ENCODE assay signal across 29 mouse cellular contexts in the genomic region with DNA sequence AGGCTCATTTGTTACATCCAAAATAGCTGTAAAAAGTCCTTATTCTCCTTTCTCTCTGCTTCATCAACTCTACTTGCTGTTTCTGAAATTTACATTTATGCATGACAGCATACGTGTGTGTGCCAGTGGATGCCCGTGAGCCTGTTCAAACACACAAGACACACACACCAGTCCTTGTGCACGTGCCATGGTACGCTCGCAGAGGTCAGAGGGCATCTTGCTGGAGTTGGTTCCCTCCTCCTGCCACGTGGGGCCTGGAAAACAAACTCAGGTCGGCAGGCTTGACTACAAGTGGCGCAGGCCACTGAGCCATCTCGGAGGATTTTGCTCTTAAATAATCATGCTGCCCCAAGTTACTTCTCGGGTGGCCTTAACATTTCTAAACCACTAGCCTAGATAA. TPM values are rescaled to one million over a fixed set of nuclear protein-coding genes. Genes with fewer than 3 reads are reported as not detected.
DNase-seq lines count a peak whose midpoint lies in the region; ATAC-seq and TF ChIP-seq lines count a peak whose summit lies in the region.
"Had no signal": no experiment of that assay in that cellular context is flagged by ENCODE, and none has a peak within 500 bp of the region (broad histone marks: within the 10 kb centered on the region; RNA-seq: fewer than 3 reads in every experiment).

No protein-coding gene starts in this region.

- no peaks in the 10 kb centered on the region for H3K4me1 ChIP-seq in CH12.LX (ENCODE audit: control insufficient read depth in 1 of 2, insufficient read depth in 2 of 2)
- no peaks in the 10 kb centered on the region for H3K4me1 ChIP-seq in liver, embryonic 11.5 days (replicated peaks; ENCODE audit: control insufficient read depth, insufficient read depth, low read length)
- peaks cover 4% of the 10 kb centered on the region; the same call in 1 of the 2 replicates for H3K4me1 ChIP-seq in liver, postnatal 0 days (ENCODE audit: insufficient read depth)
- H3K4me1 ChIP-seq: midbrain, embryonic 12.5 days had no signal

- H3K27ac ChIP-seq in CH12.LX (ENCODE audit: insufficient read depth, low read depth): no peak overlapping the region
- no peak overlapping the region for H3K27ac ChIP-seq in liver, embryonic 11.5 days (ENCODE audit: low read depth, low read length)
- peak overlapping the region; percentile 88 for H3K27ac ChIP-seq in liver, postnatal 0 days (ENCODE audit: low read depth)
- H3K27ac ChIP-seq: embryonic facial prominence, embryonic 13.5 days; forebrain, embryonic 12.5 days; heart, embryonic 15.5 days; hindbrain, embryonic 14.5 days; limb, embryonic 12.5 days; midbrain, embryonic 12.5 days had no signal

- H3K79me2 ChIP-seq in CH12.LX (replicated peaks; ENCODE audit: control insufficient read depth, extremely low read depth, insufficient read depth, poor library complexity, severe bottlenecking): no peaks in the 10 kb centered on the region

- no peak for TF ChIP-seq EP300 in CH12.LX (IDR thresholded peaks at IDR 0.05; ENCODE audit: low read length)
- TF ChIP-seq EP300 in liver, postnatal 0 days (IDR thresholded peaks at IDR 0.05; ENCODE audit: low read depth): no peak

- TF ChIP-seq RAD21 in CH12.LX (IDR thresholded peaks at IDR 0.05; ENCODE audit: low read depth, low read length): no peak

- no peak for ATAC-seq in liver, embryonic 11.5 days (replicated peaks; ENCODE audit: low FRiP score)
- peak; percentile 78 for ATAC-seq in liver, postnatal 0 days
- ATAC-seq in activated CD4-positive, CD25-positive, alpha-beta regulatory T cell, adult 4 months: no peak
- ATAC-seq: CD4-positive, CD25-positive, alpha-beta regulatory T cell, adult 4 months; inflammation-experienced regulatory T-cells, adult 6 months had no signal

- H3K4me2 ChIP-seq in CH12.LX (ENCODE audit: insufficient read depth, low read depth, poor library complexity, severe bottlenecking): no peak overlapping the region
- peak overlapping the region; percentile 33; the same call in 1 of the 2 replicates for H3K4me2 ChIP-seq in liver, embryonic 11.5 days
- peak overlapping the region; percentile 64 for H3K4me2 ChIP-seq in liver, postnatal 0 days (ENCODE audit: low read depth, low read length)
- H3K4me2 ChIP-seq: embryonic facial prominence, embryonic 13.5 days; forebrain, embryonic 12.5 days; heart, embryonic 15.5 days; hindbrain, embryonic 14.5 days; limb, embryonic 12.5 days; lung, embryonic 14.5 days; midbrain, embryonic 12.5 days had no signal

- in situ Hi-C loops in CH12.LX (cut with MboI; ENCODE audit: low pct_ligation_motif_present, low pct_unique_long_range_greater_than_20kb, low sequenced_read_pairs): no loop called here

- H3K9ac ChIP-seq in CH12.LX (ENCODE audit: insufficient read depth, low read depth): no peak overlapping the region
- no peak overlapping the region for H3K9ac ChIP-seq in liver, embryonic 11.5 days (ENCODE audit: low read depth, low read length)
- peak overlapping the region; percentile 68 for H3K9ac ChIP-seq in liver, postnatal 0 days (replicated peaks)
- H3K9ac ChIP-seq: embryonic facial prominence, embryonic 13.5 days; forebrain, embryonic 12.5 days; heart, embryonic 15.5 days; hindbrain, embryonic 14.5 days; limb, embryonic 12.5 days; lung, embryonic 14.5 days; midbrain, embryonic 12.5 days had no signal

- peak; percentile 13 for DNase-seq in adrenal gland, postnatal 25 days
- DNase-seq in adrenal gland, adult (ENCODE audit: inconsistent age in 2 of 2, low spot score in 1 of 2): no peak
- DNase-seq in CH12.LX (ENCODE audit: extremely low read depth): no peak
- no peak for DNase-seq in liver, embryonic 11.5 days (ENCODE audit: low spot score)
- DNase-seq in liver, postnatal 0 days: peak; percentile 74
- DNase-seq in spleen, postnatal 4 days (ENCODE audit: low spot score in 2 of 2): no peak
- DNase-seq: adrenal gland, adult 2 months; cerebellum, adult 11 months; cerebellum, postnatal 10 days; gastrocnemius, postnatal 36 days; heart, postnatal 36 days; kidney, adult 9 months; kidney, postnatal 36 days; lung, embryonic 14.5 days; right cerebral cortex, postnatal 4 days; thymus, adult 2 months; thymus, postnatal 4 days had no signal

- TF ChIP-seq CTCF in CH12.LX (conservative IDR thresholded peaks at IDR 0.05 in 1 of 2, IDR thresholded peaks at IDR 0.05 in 1 of 2; ENCODE audit: low read depth in 2 of 2, low read length in 2 of 2): no peak
- TF ChIP-seq CTCF in liver, postnatal 0 days (IDR thresholded peaks at IDR 0.05; ENCODE audit: low read depth): no peak

- no peak for TF ChIP-seq POLR2A in CH12.LX (IDR thresholded peaks at IDR 0.05; ENCODE audit: low read depth, low read length)

- H3K36me3 ChIP-seq in CH12.LX (replicated peaks in 1 of 2; ENCODE audit: control insufficient read depth in 1 of 2, insufficient read depth in 1 of 2, low read length in 1 of 2): no peaks in the 10 kb centered on the region
- H3K36me3 ChIP-seq in liver, embryonic 11.5 days (ENCODE audit: control insufficient read depth, insufficient read depth, low read length): no peaks in the 10 kb centered on the region
- H3K36me3 ChIP-seq in liver, postnatal 0 days (replicated peaks; ENCODE audit: insufficient read depth, low read length): no peaks in the 10 kb centered on the region
- H3K36me3 ChIP-seq: embryonic facial prominence, embryonic 13.5 days; forebrain, embryonic 12.5 days; heart, embryonic 15.5 days; limb, embryonic 12.5 days; midbrain, embryonic 12.5 days had no signal

- peaks cover 2% of the 10 kb centered on the region for H3K9me3 ChIP-seq in CH12.LX (replicated peaks; ENCODE audit: low read length)
- H3K9me3 ChIP-seq in liver, embryonic 11.5 days (ENCODE audit: control insufficient read depth, low read length): 0 out of 2 replicates have a peak, but pooled peaks cover 2% of the 10 kb centered on the region
- H3K9me3 ChIP-seq in liver, postnatal 0 days (ENCODE audit: low read length): no peaks in the 10 kb centered on the region
- H3K9me3 ChIP-seq: heart, embryonic 15.5 days; midbrain, embryonic 12.5 days had no signal

- dilution Hi-C loops in CH12.LX (cut with MboI; ENCODE audit: extremely low pct_ligation_motif_present, extremely low pct_unique_long_range_greater_than_20kb, low sequenced_read_pairs): no loop called here

- no peak overlapping the region for H3K4me3 ChIP-seq in CH12.LX (replicated peaks in 1 of 3; ENCODE audit: low read depth in 2 of 3, low read length in 2 of 3, poor library complexity in 1 of 3)
- no peak overlapping the region for H3K4me3 ChIP-seq in liver, embryonic 11.5 days (ENCODE audit: low read depth, low read length)
- H3K4me3 ChIP-seq in liver, postnatal 0 days (ENCODE audit: low read depth, low read length): peak overlapping the region; percentile 49
- H3K4me3 ChIP-seq: embryonic facial prominence, embryonic 13.5 days; forebrain, embryonic 12.5 days; heart, embryonic 15.5 days; limb, embryonic 12.5 days; midbrain, embryonic 12.5 days had no signal

- peaks cover 7% of the 10 kb centered on the region for H3K27me3 ChIP-seq in CH12.LX (replicated peaks)
- H3K27me3 ChIP-seq in liver, embryonic 11.5 days (replicated peaks; ENCODE audit: control insufficient read depth, insufficient read depth, low read length): no peaks in the 10 kb centered on the region
- no peaks in the 10 kb centered on the region for H3K27me3 ChIP-seq in liver, postnatal 0 days (ENCODE audit: insufficient read depth, low read length)
- H3K27me3 ChIP-seq: embryonic facial prominence, embryonic 13.5 days; forebrain, embryonic 12.5 days; heart, embryonic 15.5 days; midbrain, embryonic 12.5 days had no signal

- WGBS in liver, embryonic 11.5 days: 61% methylated on average over 10 of the region's 10 CpGs
- WGBS in liver, postnatal 0 days (ENCODE audit: insufficient replicate concordance): 51% methylated on average over 10 of the region's 10 CpGs

TF ChIP-seq in CH12.LX, 34 proteins besides CTCF, POLR2A, EP300 and RAD21 (continues in another document):
- TF ChIP-seq SMC3 (IDR thresholded peaks at IDR 0.05; ENCODE audit: low read depth, low read length) (no peak), RCOR1 (conservative IDR thresholded peaks at IDR 0.05; ENCODE audit: low read depth, low read length) (no peak), KAT2A (IDR thresholded peaks at IDR 0.05; ENCODE audit: insufficient replicate concordance, low read length) (no peak)

RNA-seq across cellular contexts. Expression of gene Klb, which starts 2.4 kb away (rescaled TPM):
- 5.0 and 6.5 TPM in 2 replicates for total RNA-seq in adrenal gland, postnatal 25 days (2021)
- total RNA-seq in CH12.LX (2012; rRNA removed) (not detected in 2 replicates), CH12.LX (2014; rRNA removed) (not detected in 2 replicates)
- polyA plus RNA-seq in CH12.LX (2012; ENCODE audit: insufficient read length, low read depth): not detected in 2 replicates
- 10.8 and 11.6 TPM in 2 replicates for polyA plus RNA-seq in liver, embryonic 11.5 days (2014; fragmentation: Nextera tagmentation; extraction: Ambion mirVana)
- polyA plus RNA-seq in liver, postnatal 0 days (2015; fragmentation: Nextera tagmentation; extraction: Ambion mirVana): 17.4 and 19.3 TPM in 2 replicates
- polyA plus RNA-seq in activated CD4-positive, CD25-positive, alpha-beta regulatory T cell, adult 4 months (2017; shearing (Covaris generic)): not detected
- total RNA-seq: megakaryocyte, adult 5-6 weeks; monocyte, adult 5-6 weeks; neutrophil, adult 5-6 weeks had no signal
- polyA plus RNA-seq: CD4-positive, CD25-positive, alpha-beta regulatory T cell, adult 4 months; heart, embryonic 15.5 days; inflammation-experienced regulatory T-cells, adult 6 months; lung, embryonic 14.5 days; midbrain, embryonic 12.5 days had no signal

RNA-seq across cellular contexts. Expression of gene Rfc1, which starts 15.0 kb away (rescaled TPM):
- 41.2 and 59.4 TPM in 2 replicates for total RNA-seq in adrenal gland, postnatal 25 days (2021)
- 75.5 and 83.1 TPM in 2 replicates for total RNA-seq in CH12.LX (2012; rRNA removed)
- total RNA-seq in CH12.LX (2014; rRNA removed): 62.4 and 64.9 TPM in 2 replicates
- 80.8 and 108 TPM in 2 replicates for polyA plus RNA-seq in CH12.LX (2012; ENCODE audit: insufficient read length, low read depth)
- 82.3 and 83.3 TPM in 2 replicates for polyA plus RNA-seq in liver, embryonic 11.5 days (2014; fragmentation: Nextera tagmentation; extraction: Ambion mirVana)
- polyA plus RNA-seq in liver, postnatal 0 days (2015; fragmentation: Nextera tagmentation; extraction: Ambion mirVana): 26.4 and 32.3 TPM in 2 replicates
- 10 to 100 TPM; 66.0 to 68.8 TPM for polyA plus RNA-seq in activated CD4-positive, CD25-positive, alpha-beta regulatory T cell, adult 4 months (2017; shearing (Covaris generic))

RNA-seq across cellular contexts. Expression of gene Rpl9, which starts 40.7 kb away (rescaled TPM):
- total RNA-seq in adrenal gland, postnatal 25 days (2021): 893 and 1,018 TPM in 2 replicates
- total RNA-seq in CH12.LX (2012; rRNA removed): 2,286 and 2,418 TPM in 2 replicates
- 3,292 and 3,671 TPM in 2 replicates for total RNA-seq in CH12.LX (2014; rRNA removed)
- 1,001 and 1,107 TPM in 2 replicates for polyA plus RNA-seq in CH12.LX (2012; ENCODE audit: insufficient read length, low read depth)
- polyA plus RNA-seq in liver, embryonic 11.5 days (2014; fragmentation: Nextera tagmentation; extraction: Ambion mirVana): 1,151 and 1,248 TPM in 2 replicates
- polyA plus RNA-seq in liver, postnatal 0 days (2015; fragmentation: Nextera tagmentation; extraction: Ambion mirVana): 609 and 626 TPM in 2 replicates
- polyA plus RNA-seq in activated CD4-positive, CD25-positive, alpha-beta regulatory T cell, adult 4 months (2017; shearing (Covaris generic)): 1,000 to 10,000 TPM; 2,260 to 2,984 TPM

RNA-seq across cellular contexts. Expression of gene Lias, which starts 40.8 kb away (rescaled TPM):
- 45.7 and 62.1 TPM in 2 replicates for total RNA-seq in adrenal gland, postnatal 25 days (2021)
- total RNA-seq in CH12.LX (2012; rRNA removed): 34.6 and 38.9 TPM in 2 replicates
- total RNA-seq in CH12.LX (2014; rRNA removed): 57.7 and 66.4 TPM in 2 replicates
- polyA plus RNA-seq in CH12.LX (2012; ENCODE audit: insufficient read length, low read depth): 52.6 and 54.6 TPM in 2 replicates
- polyA plus RNA-seq in liver, embryonic 11.5 days (2014; fragmentation: Nextera tagmentation; extraction: Ambion mirVana): 80.2 and 80.8 TPM in 2 replicates
- 31.1 and 34.0 TPM in 2 replicates for polyA plus RNA-seq in liver, postnatal 0 days (2015; fragmentation: Nextera tagmentation; extraction: Ambion mirVana)
- 10 to 100 TPM; 38.7 to 39.1 TPM for polyA plus RNA-seq in activated CD4-positive, CD25-positive, alpha-beta regulatory T cell, adult 4 months (2017; shearing (Covaris generic))

Comparison
In these comparisons a context has a peak if more than half of its experiments do, and no peak if none do; other contexts are left out.
1. DNase-seq: peak in adrenal gland, postnatal 25 days (single experiment) and liver, postnatal 0 days (single experiment); none in adrenal gland, adult (0 of 2), CH12.LX (single experiment), liver, embryonic 11.5 days (single experiment) and spleen, postnatal 4 days (0 of 2).
2. RNA of gene Klb, which starts 2.4 kb away (polyA plus RNA-seq): 17.4 to 19.3 TPM in liver, postnatal 0 days and 10.8 to 11.6 TPM in liver, embryonic 11.5 days; not detected in activated CD4-positive, CD25-positive, alpha-beta regulatory T cell, adult 4 months and not detected in CH12.LX; every median in the first group is over 10 times any median in the second.